ENCODE assay signal across 8 mouse cellular contexts in genomic region chr12:69184342-69185295, GRCm38 (mm10). TPM values are rescaled to one million over a fixed set of nuclear protein-coding genes. Genes with fewer than 3 reads are reported as not detected.
DNase-seq lines count a peak whose midpoint lies in the region; ATAC-seq and TF ChIP-seq lines count a peak whose summit lies in the region.

No protein-coding gene starts in this region.

- peak overlapping the region; percentile 82 for H3K4me2 ChIP-seq in hindbrain, embryonic 16.5 days (ENCODE audit: low read length)
- peak overlapping the region; percentile 89 for H3K4me2 ChIP-seq in limb, embryonic 14.5 days (replicated peaks; ENCODE audit: low read depth, low read length, severe bottlenecking)
- H3K4me2 ChIP-seq in midbrain, embryonic 11.5 days, result peak overlapping the region; percentile 98

- TF ChIP-seq CTCF in gastrocnemius, adult 2 months (IDR thresholded peaks at IDR 0.05), result no peak

- no peak for TF ChIP-seq POLR2A in limb, embryonic 14.5 days (IDR thresholded peaks at IDR 0.05; ENCODE audit: borderline replicate concordance, extremely low read depth, insufficient read depth, insufficient read length)

- H3K27ac ChIP-seq in gastrocnemius, adult 2 months, result peak overlapping the region; percentile 95
- peak overlapping the region; percentile 95 for H3K27ac ChIP-seq in hindbrain, embryonic 16.5 days (ENCODE audit: low read depth, low read length)
- H3K27ac ChIP-seq in limb, embryonic 14.5 days (replicated peaks; ENCODE audit: low read depth, low read length), result peak overlapping the region; percentile 80
- peak overlapping the region; percentile 80 for H3K27ac ChIP-seq in midbrain, embryonic 11.5 days (ENCODE audit: low read depth, low read length)

- peak overlapping the region; percentile 78 for H3K9ac ChIP-seq in hindbrain, embryonic 16.5 days (ENCODE audit: low read depth, low read length)
- H3K9ac ChIP-seq in limb, embryonic 14.5 days (ENCODE audit: low read depth, low read length, severe bottlenecking), result peak overlapping the region; percentile 90
- peak overlapping the region; percentile 92 for H3K9ac ChIP-seq in midbrain, embryonic 11.5 days (ENCODE audit: low read length)

- peaks cover 3% of the 10 kb centered on the region; the same call in 1 of the 2 replicates for H3K36me3 ChIP-seq in hindbrain, embryonic 16.5 days (ENCODE audit: control insufficient read depth, insufficient read depth, low read length)
- H3K36me3 ChIP-seq in limb, embryonic 14.5 days (ENCODE audit: control insufficient read depth, insufficient read depth, low read length), result peaks cover 42% of the 10 kb centered on the region
- H3K36me3 ChIP-seq in midbrain, embryonic 11.5 days (ENCODE audit: control insufficient read depth, insufficient read depth, low read length), result peaks cover 6% of the 10 kb centered on the region; the same call in 1 of the 2 replicates

- H3K4me3 ChIP-seq in gastrocnemius, adult 2 months, result peak overlapping the region; percentile 99
- H3K4me3 ChIP-seq in hindbrain, embryonic 16.5 days (ENCODE audit: low read length), result peak overlapping the region; percentile 95
- H3K4me3 ChIP-seq in limb, embryonic 14.5 days (replicated peaks; ENCODE audit: low read length), result peak overlapping the region; percentile 65
- peak overlapping the region; percentile 89 for H3K4me3 ChIP-seq in midbrain, embryonic 11.5 days (ENCODE audit: low read depth, low read length)

- peak; percentile 62 for DNase-seq in ovary, postnatal 36 days (ENCODE audit: low spot score)
- DNase-seq in ovary, postnatal 10 days (ENCODE audit: low spot score), result no peak
- peak; percentile 47 for DNase-seq in c-Kit-negative CD71-positive TER-119-positive erythroid progenitor cells, embryonic 14.5 days (ENCODE audit: low read depth, low spot score)
- DNase-seq in gastrocnemius, adult 2 months, result peak; percentile 75
- peak; percentile 20 for DNase-seq in limb, embryonic 14.5 days (ENCODE audit: low spot score)
- peak; percentile 95 for DNase-seq in midbrain, embryonic 11.5 days (ENCODE audit: low spot score, missing footprints)
- peak; percentile 66 to 87 for DNase-seq in spleen, postnatal 4 days (ENCODE audit: low spot score in 2 of 2)

- WGBS in hindbrain, embryonic 16.5 days, result 1% methylated on average over 75 of the region's 86 CpGs
- 4% methylated on average over 45 of the region's 86 CpGs for WGBS in limb, embryonic 14.5 days
- 3% methylated on average over 75 of the region's 86 CpGs for WGBS in midbrain, embryonic 11.5 days

- intact Hi-C loops in gastrocnemius, adult 2 months (cut with DNase I), result no loop called here

- no peaks in the 10 kb centered on the region for H3K27me3 ChIP-seq in hindbrain, embryonic 16.5 days (replicated peaks; ENCODE audit: control insufficient read depth, insufficient read depth, low read length)
- H3K27me3 ChIP-seq in limb, embryonic 14.5 days (ENCODE audit: control insufficient read depth, insufficient read depth, low read length), result no peaks in the 10 kb centered on the region
- no peaks in the 10 kb centered on the region for H3K27me3 ChIP-seq in midbrain, embryonic 11.5 days (ENCODE audit: control insufficient read depth, insufficient read depth, low read length)

- peak; percentile 74 for ATAC-seq in hindbrain, embryonic 16.5 days
- ATAC-seq in limb, embryonic 14.5 days (ENCODE audit: low FRiP score, low read depth), result peak; percentile 45
- peak; percentile 75 for ATAC-seq in midbrain, embryonic 11.5 days (ENCODE audit: low FRiP score)

- no peaks in the 10 kb centered on the region for H3K9me3 ChIP-seq in hindbrain, embryonic 16.5 days (ENCODE audit: control insufficient read depth, low read length)
- no peaks in the 10 kb centered on the region for H3K9me3 ChIP-seq in limb, embryonic 14.5 days (ENCODE audit: control insufficient read depth, low read length)
- no peaks in the 10 kb centered on the region for H3K9me3 ChIP-seq in midbrain, embryonic 11.5 days (ENCODE audit: control insufficient read depth, low read length)

- H3K4me1 ChIP-seq in hindbrain, embryonic 16.5 days (ENCODE audit: control insufficient read depth, insufficient read depth, low read depth, low read length), result peaks cover 24% of the 10 kb centered on the region
- H3K4me1 ChIP-seq in limb, embryonic 14.5 days (ENCODE audit: control insufficient read depth, insufficient read depth, low read length), result peaks cover 13% of the 10 kb centered on the region
- peaks cover 16% of the 10 kb centered on the region for H3K4me1 ChIP-seq in midbrain, embryonic 11.5 days (ENCODE audit: control insufficient read depth, insufficient read depth, low read length)

RNA-seq across cellular contexts. Expression of gene Mgat2, which starts 0.7 kb away (rescaled TPM):
- total RNA-seq in gastrocnemius, adult 2 months (2021), result 1 to 10 TPM; 6.0 to 7.3 TPM
- polyA plus RNA-seq in hindbrain, embryonic 16.5 days (2015; fragmentation: Nextera tagmentation; extraction: Ambion mirVana), result 31.4 and 35.8 TPM in 2 replicates
- polyA plus RNA-seq in limb, embryonic 14.5 days (2012; rRNA removed), result 30.1 and 31.0 TPM in 2 replicates
- polyA plus RNA-seq in limb, embryonic 14.5 days (2014; fragmentation: Nextera tagmentation; extraction: Ambion mirVana), result 59.1 and 60.8 TPM in 2 replicates
- polyA plus RNA-seq in midbrain, embryonic 11.5 days (2014; fragmentation: Nextera tagmentation; extraction: Ambion mirVana), result 34.5 and 35.7 TPM in 2 replicates

RNA-seq across cellular contexts. Expression of gene Rpl36al, which starts 0.7 kb away (rescaled TPM):
- total RNA-seq in gastrocnemius, adult 2 months (2021), result 100 to 1,000 TPM; 290 to 325 TPM
- polyA plus RNA-seq in hindbrain, embryonic 16.5 days (2015; fragmentation: Nextera tagmentation; extraction: Ambion mirVana), result 296 and 328 TPM in 2 replicates
- polyA plus RNA-seq in limb, embryonic 14.5 days (2012; rRNA removed), result 316 and 600 TPM in 2 replicates
- 586 and 646 TPM in 2 replicates for polyA plus RNA-seq in limb, embryonic 14.5 days (2014; fragmentation: Nextera tagmentation; extraction: Ambion mirVana)
- polyA plus RNA-seq in midbrain, embryonic 11.5 days (2014; fragmentation: Nextera tagmentation; extraction: Ambion mirVana), result 470 and 474 TPM in 2 replicates

RNA-seq across cellular contexts. Expression of gene Gm49383, which starts 12.3 kb away (rescaled TPM):
- total RNA-seq in gastrocnemius, adult 2 months (2021), result 1 to 10 TPM; 3.1 to 3.4 TPM
- polyA plus RNA-seq in hindbrain, embryonic 16.5 days (2015; fragmentation: Nextera tagmentation; extraction: Ambion mirVana), result 13.6 and 15.3 TPM in 2 replicates
- 7.1 and 7.6 TPM in 2 replicates for polyA plus RNA-seq in limb, embryonic 14.5 days (2012; rRNA removed)
- polyA plus RNA-seq in limb, embryonic 14.5 days (2014; fragmentation: Nextera tagmentation; extraction: Ambion mirVana), result 17.8 and 21.8 TPM in 2 replicates
- polyA plus RNA-seq in midbrain, embryonic 11.5 days (2014; fragmentation: Nextera tagmentation; extraction: Ambion mirVana), result 37.6 and 38.9 TPM in 2 replicates

RNA-seq across cellular contexts. Expression of gene Dnaaf2, which starts 13.6 kb away (rescaled TPM):
- total RNA-seq in gastrocnemius, adult 2 months (2021), result under 1 TPM; 0.38 to 0.64 TPM
- polyA plus RNA-seq in hindbrain, embryonic 16.5 days (2015; fragmentation: Nextera tagmentation; extraction: Ambion mirVana), result 6.8 and 7.1 TPM in 2 replicates
- 5.3 and 5.6 TPM in 2 replicates for polyA plus RNA-seq in limb, embryonic 14.5 days (2012; rRNA removed)
- polyA plus RNA-seq in limb, embryonic 14.5 days (2014; fragmentation: Nextera tagmentation; extraction: Ambion mirVana), result 5.9 and 6.7 TPM in 2 replicates
- polyA plus RNA-seq in midbrain, embryonic 11.5 days (2014; fragmentation: Nextera tagmentation; extraction: Ambion mirVana), result 12.4 and 13.3 TPM in 2 replicates

RNA-seq across cellular contexts. Expression of gene Lrr1, which starts 16.0 kb away (rescaled TPM):
- total RNA-seq in gastrocnemius, adult 2 months (2021), result not detected
- 4.7 and 5.6 TPM in 2 replicates for polyA plus RNA-seq in hindbrain, embryonic 16.5 days (2015; fragmentation: Nextera tagmentation; extraction: Ambion mirVana)
- polyA plus RNA-seq in limb, embryonic 14.5 days (2012; rRNA removed), result 11.8 and 14.1 TPM in 2 replicates
- 17.4 and 19.8 TPM in 2 replicates for polyA plus RNA-seq in limb, embryonic 14.5 days (2014; fragmentation: Nextera tagmentation; extraction: Ambion mirVana)
- polyA plus RNA-seq in midbrain, embryonic 11.5 days (2014; fragmentation: Nextera tagmentation; extraction: Ambion mirVana), result 28.9 and 31.1 TPM in 2 replicates
